Mouse (Mus musculus): ENCODE measurements around the gene Gm12216. TPM values are rescaled to one million over a fixed set of nuclear protein-coding genes. Genes with fewer than 3 reads are reported as not detected.

Gene Gm12216
- polyA plus RNA-seq, 1 experiment from 2014 or later, result 0.51 TPM

DNA sequence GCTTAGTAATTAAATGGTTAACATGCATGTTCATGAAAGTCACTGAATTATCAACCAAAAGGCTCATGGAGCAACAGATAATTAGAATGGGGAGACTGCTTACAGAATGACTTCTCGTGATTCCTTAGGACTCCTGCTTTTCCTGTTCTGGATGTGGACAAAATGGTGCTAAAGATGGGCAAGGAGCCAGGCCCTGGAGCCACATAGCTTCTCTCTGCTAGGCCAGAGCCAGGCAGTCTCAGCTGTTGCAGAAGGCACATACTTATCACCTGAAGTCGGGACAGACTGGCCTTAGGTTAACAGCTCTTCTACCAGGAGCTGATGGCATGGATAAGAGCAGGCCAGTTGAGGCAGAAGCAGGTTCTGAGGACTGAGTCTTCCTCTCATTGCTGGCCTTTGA lies 48.3 kb downstream of the Gm12216 start:
- Histone ChIP-seq H3K9ac (ENCODE audit: low read depth, low read length) (no peak overlapping the region), H3K9me3 (ENCODE audit: control insufficient read depth, low read length) (no peaks in the 10 kb centered on the region), H3K27ac (ENCODE audit: low read depth, low read length) (no peak overlapping the region), H3K36me3 (ENCODE audit: control insufficient read depth, insufficient read depth, low read length) (no peaks in the 10 kb centered on the region), H3K4me1 (replicated peaks; ENCODE audit: control insufficient read depth, insufficient read depth, low read length) (0 out of 2 replicates have a peak, but pooled peaks cover 3% of the 10 kb centered on the region), H3K27me3 (replicated peaks; ENCODE audit: control insufficient read depth, insufficient read depth, low read length) (no peaks in the 10 kb centered on the region), H3K4me2 (no peak overlapping the region), H3K4me3 (ENCODE audit: low read depth, low read length) (no peak overlapping the region)
- ATAC-seq (replicated peaks; ENCODE audit: low FRiP score), result no peak
- no peak for DNase-seq (ENCODE audit: low spot score)
- 37% methylated on average over 2 of the region's 2 CpGs for WGBS

DNA sequence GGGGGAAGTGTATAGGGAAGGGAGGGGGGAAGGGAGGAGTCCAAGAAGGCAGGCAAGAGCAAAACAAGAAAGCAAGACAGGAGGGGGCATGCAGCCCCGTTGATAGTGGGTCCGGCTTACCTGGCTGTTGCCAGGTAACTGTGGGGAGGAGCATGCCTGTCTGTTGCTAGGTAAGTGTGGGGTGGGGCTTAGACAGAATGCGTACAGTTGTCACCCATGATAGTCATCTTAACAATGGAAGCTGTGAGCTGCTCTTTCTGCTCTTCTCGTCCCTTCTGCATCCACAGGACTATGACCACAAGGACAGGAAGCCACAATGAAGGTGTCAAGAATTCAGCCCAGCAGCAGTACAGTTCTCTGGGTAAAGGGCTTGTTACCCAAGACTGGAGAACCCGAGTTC lies 48.9 kb downstream of the Gm12216 start:
- Histone ChIP-seq H3K4me3 (ENCODE audit: low read depth, low read length) (no peak overlapping the region), H3K9ac (ENCODE audit: low read depth, low read length) (no peak overlapping the region), H3K27me3 (replicated peaks; ENCODE audit: control insufficient read depth, insufficient read depth, low read length) (no peaks in the 10 kb centered on the region), H3K9me3 (ENCODE audit: control insufficient read depth, low read length) (no peaks in the 10 kb centered on the region), H3K4me2 (no peak overlapping the region), H3K27ac (ENCODE audit: low read depth, low read length) (no peak overlapping the region), H3K4me1 (replicated peaks; ENCODE audit: control insufficient read depth, insufficient read depth, low read length) (0 out of 2 replicates have a peak, but pooled peaks cover 3% of the 10 kb centered on the region), H3K36me3 (ENCODE audit: control insufficient read depth, insufficient read depth, low read length) (no peaks in the 10 kb centered on the region)
- no peak for ATAC-seq (replicated peaks; ENCODE audit: low FRiP score)
- WGBS, result 45% methylated on average over 5 of the region's 5 CpGs
- no peak for DNase-seq (ENCODE audit: low spot score)

DNA sequence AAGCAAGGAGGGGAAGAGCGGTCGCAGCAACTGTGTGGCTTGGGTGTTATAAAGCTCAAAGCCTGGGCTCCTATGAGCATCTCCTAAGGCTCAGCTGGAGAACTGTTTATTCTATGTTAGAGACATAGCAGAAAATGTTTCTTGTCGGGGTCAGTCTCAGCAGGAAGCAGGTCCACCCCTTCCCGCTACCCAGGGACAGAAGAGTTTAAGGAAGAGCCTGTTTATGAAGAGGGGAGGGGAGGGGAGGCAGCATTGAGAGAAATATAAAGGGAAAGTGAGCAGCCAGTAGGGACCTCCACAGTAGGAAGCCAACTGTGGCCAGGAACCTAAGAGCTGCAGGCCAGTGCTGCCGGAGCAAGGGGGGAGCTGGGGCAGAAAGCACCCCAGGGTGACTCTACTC lies 49.7 kb downstream of the Gm12216 start:
- no peaks in the 10 kb centered on the region for H3K9me3 ChIP-seq (ENCODE audit: control insufficient read depth, low read length)
- no peaks in the 10 kb centered on the region for H3K36me3 ChIP-seq (ENCODE audit: control insufficient read depth, insufficient read depth, low read length)
- 0 out of 2 replicates have a peak, but pooled peaks cover 3% of the 10 kb centered on the region for H3K4me1 ChIP-seq (replicated peaks; ENCODE audit: control insufficient read depth, insufficient read depth, low read length)
- no peaks in the 10 kb centered on the region for H3K27me3 ChIP-seq (replicated peaks; ENCODE audit: control insufficient read depth, insufficient read depth, low read length)
- H3K4me2 ChIP-seq, result no peak overlapping the region
- DNase-seq (ENCODE audit: low spot score), result no peak
- WGBS, result 48% methylated on average over 5 of the region's 5 CpGs
- H3K4me3 ChIP-seq (ENCODE audit: low read depth, low read length), result no peak overlapping the region
- H3K27ac ChIP-seq (ENCODE audit: low read depth, low read length), result no peak overlapping the region
- H3K9ac ChIP-seq (ENCODE audit: low read depth, low read length), result no peak overlapping the region
- ATAC-seq (replicated peaks; ENCODE audit: low FRiP score), result no peak

DNA sequence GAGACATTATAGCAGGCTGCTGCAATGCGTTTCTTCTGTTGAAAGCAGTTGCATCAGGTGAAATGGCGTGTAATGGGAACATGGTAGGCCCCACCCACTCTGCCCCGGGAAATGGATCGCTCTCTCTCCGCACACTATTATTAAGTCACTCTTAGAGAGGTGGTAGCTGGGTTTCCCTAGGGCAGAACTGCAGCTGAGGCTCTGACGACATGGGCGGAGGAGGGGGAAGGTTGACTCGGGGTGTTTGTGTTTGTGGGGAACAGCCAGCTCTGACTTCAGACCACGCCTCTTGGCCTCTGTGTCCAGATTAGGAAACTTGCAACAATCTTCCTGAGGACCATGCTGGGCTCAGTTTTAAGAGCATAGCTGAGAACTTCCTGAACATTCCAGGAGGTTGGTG lies 53.3 kb downstream of the Gm12216 start:
- Histone ChIP-seq H3K9me3 (ENCODE audit: control insufficient read depth, low read length) (no peaks in the 10 kb centered on the region), H3K4me3 (ENCODE audit: low read depth, low read length) (no peak overlapping the region), H3K36me3 (ENCODE audit: control insufficient read depth, insufficient read depth, low read length) (no peaks in the 10 kb centered on the region), H3K9ac (ENCODE audit: low read depth, low read length) (no peak overlapping the region), H3K4me2 (no peak overlapping the region), H3K4me1 (replicated peaks; ENCODE audit: control insufficient read depth, insufficient read depth, low read length) (0 out of 2 replicates have a peak, but pooled peaks cover 3% of the 10 kb centered on the region), H3K27ac (ENCODE audit: low read depth, low read length) (no peak overlapping the region), H3K27me3 (replicated peaks; ENCODE audit: control insufficient read depth, insufficient read depth, low read length) (no peaks in the 10 kb centered on the region)
- DNase-seq (ENCODE audit: low spot score) (no peak), ATAC-seq (replicated peaks; ENCODE audit: low FRiP score) (no peak)
- WGBS, result 71% methylated on average over 9 of the region's 9 CpGs

DNA sequence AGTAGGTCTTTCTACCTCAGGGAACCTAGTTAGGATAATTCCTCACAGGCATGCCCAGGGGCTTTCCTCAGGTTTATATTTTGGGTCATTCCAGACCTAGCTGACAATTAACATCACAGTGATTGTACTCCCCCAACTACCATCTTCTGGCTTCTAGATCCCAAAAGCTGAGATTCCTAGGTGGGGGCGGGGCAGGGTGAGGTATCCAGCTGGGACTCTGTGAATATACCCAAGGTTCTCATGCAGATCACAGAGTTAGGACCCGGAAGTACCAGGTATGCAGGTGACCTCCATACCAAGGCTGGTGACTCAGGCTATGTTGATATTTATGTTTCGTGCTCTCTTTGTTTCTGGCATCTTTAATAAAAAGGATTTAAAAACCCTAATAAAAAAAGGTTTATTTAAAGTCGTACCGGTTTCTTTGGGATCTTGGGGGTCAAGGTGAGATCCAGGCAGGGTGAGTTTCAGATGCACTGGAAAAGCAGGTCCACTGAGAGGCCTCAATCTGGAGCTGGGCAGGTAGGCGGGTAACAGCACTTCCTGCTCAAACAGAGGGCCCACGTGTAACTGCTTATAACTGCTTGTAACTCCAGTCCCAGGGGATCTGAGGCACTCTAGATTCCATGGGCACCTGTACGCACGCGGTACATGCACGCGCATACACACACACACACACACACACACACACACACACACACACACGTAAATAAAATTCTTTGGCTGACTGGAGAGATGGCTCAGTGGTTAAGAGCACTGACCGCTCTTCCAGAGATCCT lies 54.3 kb downstream of the Gm12216 start:
- DNase-seq (ENCODE audit: low spot score) (no peak), ATAC-seq (replicated peaks; ENCODE audit: low FRiP score) (no peak)

DNA sequence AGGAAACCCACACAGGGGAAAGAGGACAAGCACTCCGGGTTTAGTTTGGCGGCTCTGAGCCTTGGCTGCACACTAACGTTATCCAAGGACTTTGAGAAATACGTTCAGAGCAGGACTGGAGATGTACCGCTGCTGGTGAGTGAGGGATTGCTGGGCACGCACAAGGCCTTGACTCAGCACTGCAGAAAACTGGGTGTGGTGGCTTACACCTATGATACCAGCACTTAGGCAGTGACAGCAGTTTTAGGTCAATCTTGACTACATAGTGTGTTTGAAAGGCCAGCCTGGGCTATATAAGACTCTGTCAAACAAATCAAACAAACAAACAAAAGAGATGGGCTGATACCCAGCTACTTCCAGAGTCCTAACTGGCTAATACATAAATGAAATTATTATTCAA lies 55.6 kb downstream of the Gm12216 start:
- no peak overlapping the region for H3K4me2 ChIP-seq
- WGBS, result 65% methylated on average over 6 of the region's 6 CpGs
- no peaks in the 10 kb centered on the region for H3K27me3 ChIP-seq (replicated peaks; ENCODE audit: control insufficient read depth, insufficient read depth, low read length)
- H3K9ac ChIP-seq (ENCODE audit: low read depth, low read length), result no peak overlapping the region
- no peaks in the 10 kb centered on the region for H3K36me3 ChIP-seq (ENCODE audit: control insufficient read depth, insufficient read depth, low read length)
- no peaks in the 10 kb centered on the region for H3K9me3 ChIP-seq (ENCODE audit: control insufficient read depth, low read length)
- no peaks in the 10 kb centered on the region for H3K4me1 ChIP-seq (replicated peaks; ENCODE audit: control insufficient read depth, insufficient read depth, low read length)
- H3K27ac ChIP-seq (ENCODE audit: low read depth, low read length), result no peak overlapping the region
- ATAC-seq (replicated peaks; ENCODE audit: low FRiP score) (no peak), DNase-seq (ENCODE audit: low spot score) (no peak)
- no peak overlapping the region for H3K4me3 ChIP-seq (ENCODE audit: low read depth, low read length)

More for the DNA sequence above, 54.3 kb downstream of the Gm12216 start:
- Histone ChIP-seq H3K27ac (ENCODE audit: low read depth, low read length) (no peak overlapping the region), H3K9ac (ENCODE audit: low read depth, low read length) (no peak overlapping the region), H3K9me3 (ENCODE audit: control insufficient read depth, low read length) (no peaks in the 10 kb centered on the region), H3K36me3 (ENCODE audit: control insufficient read depth, insufficient read depth, low read length) (no peaks in the 10 kb centered on the region), H3K4me1 (replicated peaks; ENCODE audit: control insufficient read depth, insufficient read depth, low read length) (0 out of 2 replicates have a peak, but pooled peaks cover 2% of the 10 kb centered on the region), H3K4me3 (ENCODE audit: low read depth, low read length) (no peak overlapping the region), H3K27me3 (replicated peaks; ENCODE audit: control insufficient read depth, insufficient read depth, low read length) (no peaks in the 10 kb centered on the region), H3K4me2 (no peak overlapping the region)
- 82% methylated on average over 14 of the region's 14 CpGs for WGBS

DNA sequence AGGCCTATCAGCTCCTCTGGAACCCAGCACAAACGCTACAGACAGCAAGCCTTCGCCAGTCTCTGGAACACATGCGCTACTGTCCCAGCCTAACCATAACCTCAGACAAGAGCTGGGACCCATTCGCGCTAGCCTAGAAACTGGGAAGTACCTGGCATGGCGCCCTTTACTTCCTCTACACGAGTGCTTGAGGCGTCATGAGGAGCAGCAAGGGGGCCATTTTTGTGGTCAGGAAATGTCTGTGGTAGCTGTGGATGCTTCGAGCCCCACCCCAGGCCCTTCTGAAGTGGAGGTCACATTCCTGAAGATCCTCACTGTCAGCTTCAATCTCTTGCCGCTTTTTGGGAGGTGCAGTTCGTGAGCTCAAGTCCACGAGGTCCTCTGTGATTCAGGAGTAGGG lies 56.0 kb downstream of the Gm12216 start:
- Histone ChIP-seq H3K4me2 (no peak overlapping the region), H3K9ac (ENCODE audit: low read depth, low read length) (no peak overlapping the region), H3K4me1 (replicated peaks; ENCODE audit: control insufficient read depth, insufficient read depth, low read length) (no peaks in the 10 kb centered on the region), H3K27me3 (replicated peaks; ENCODE audit: control insufficient read depth, insufficient read depth, low read length) (no peaks in the 10 kb centered on the region), H3K27ac (ENCODE audit: low read depth, low read length) (no peak overlapping the region), H3K4me3 (ENCODE audit: low read depth, low read length) (no peak overlapping the region), H3K36me3 (ENCODE audit: control insufficient read depth, insufficient read depth, low read length) (no peaks in the 10 kb centered on the region), H3K9me3 (ENCODE audit: control insufficient read depth, low read length) (no peaks in the 10 kb centered on the region)
- ATAC-seq (replicated peaks; ENCODE audit: low FRiP score) (no peak), DNase-seq (ENCODE audit: low spot score) (no peak)
- 57% methylated on average over 12 of the region's 12 CpGs for WGBS

DNA sequence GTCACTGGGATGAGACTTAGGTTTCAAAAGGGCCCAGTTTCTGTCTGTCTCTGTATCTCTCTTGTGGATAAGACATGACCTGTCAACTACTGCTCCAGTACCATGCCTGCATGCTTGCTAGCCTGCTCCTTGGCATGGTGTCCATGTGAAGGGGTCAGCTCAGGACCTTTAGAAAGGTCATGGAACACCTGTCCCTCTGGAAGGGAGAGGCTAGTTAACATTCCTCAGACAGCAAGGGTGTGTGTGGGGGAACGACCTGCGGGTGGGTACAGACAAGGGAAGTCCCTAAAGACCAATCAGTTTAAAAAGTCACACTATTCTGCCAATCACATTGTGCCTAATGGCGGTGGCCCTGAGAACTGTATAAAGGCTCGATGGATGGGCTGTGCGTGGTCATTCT lies 58.1 kb downstream of the Gm12216 start:
- Histone ChIP-seq H3K9ac (ENCODE audit: low read depth, low read length) (no peak overlapping the region), H3K4me2 (no peak overlapping the region), H3K27ac (ENCODE audit: low read depth, low read length) (no peak overlapping the region), H3K9me3 (ENCODE audit: control insufficient read depth, low read length) (no peaks in the 10 kb centered on the region), H3K27me3 (replicated peaks; ENCODE audit: control insufficient read depth, insufficient read depth, low read length) (no peaks in the 10 kb centered on the region), H3K4me3 (ENCODE audit: low read depth, low read length) (no peak overlapping the region), H3K36me3 (ENCODE audit: control insufficient read depth, insufficient read depth, low read length) (no peaks in the 10 kb centered on the region), H3K4me1 (replicated peaks; ENCODE audit: control insufficient read depth, insufficient read depth, low read length) (peaks cover 8% of the 10 kb centered on the region)
- 87% methylated on average over 5 of the region's 5 CpGs for WGBS
- DNase-seq (ENCODE audit: low spot score), result no peak
- no peak for ATAC-seq (replicated peaks; ENCODE audit: low FRiP score)

DNA sequence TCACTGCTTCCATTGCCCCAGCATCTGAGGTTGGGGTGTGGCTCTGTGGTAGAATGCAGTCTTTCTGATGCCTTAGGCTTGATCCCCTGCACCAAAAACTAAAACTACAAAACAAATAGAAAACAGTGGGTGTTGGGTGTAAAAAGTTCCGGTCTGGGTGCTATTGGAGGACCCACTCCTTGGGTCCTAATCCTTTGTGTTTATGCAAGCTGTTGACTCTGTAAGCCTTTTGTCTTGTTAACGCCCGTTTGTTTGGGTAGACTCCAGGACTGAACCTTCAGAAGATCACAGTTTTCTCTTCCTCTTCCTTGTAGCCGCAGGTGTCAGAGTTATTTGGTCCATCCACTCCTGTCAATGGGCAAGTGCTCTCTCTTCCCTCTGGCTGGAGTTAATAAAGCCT lies 59.0 kb downstream of the Gm12216 start:
- H3K4me3 ChIP-seq (ENCODE audit: low read depth, low read length), result no peak overlapping the region
- WGBS, result 74% methylated on average over 4 of the region's 4 CpGs
- H3K4me1 ChIP-seq (replicated peaks; ENCODE audit: control insufficient read depth, insufficient read depth, low read length), result peaks cover 17% of the 10 kb centered on the region
- no peak overlapping the region for H3K27ac ChIP-seq (ENCODE audit: low read depth, low read length)
- no peaks in the 10 kb centered on the region for H3K9me3 ChIP-seq (ENCODE audit: control insufficient read depth, low read length)
- H3K4me2 ChIP-seq, result no peak overlapping the region
- no peaks in the 10 kb centered on the region for H3K36me3 ChIP-seq (ENCODE audit: control insufficient read depth, insufficient read depth, low read length)
- ATAC-seq (replicated peaks; ENCODE audit: low FRiP score) (no peak), DNase-seq (ENCODE audit: low spot score) (no peak)
- no peak overlapping the region for H3K9ac ChIP-seq (ENCODE audit: low read depth, low read length)
- no peaks in the 10 kb centered on the region for H3K27me3 ChIP-seq (replicated peaks; ENCODE audit: control insufficient read depth, insufficient read depth, low read length)

All from liver, embryonic 11.5 days (tissue).